Comparison of ENCODE assay signal across 26 mouse cellular contexts in genomic region chr6:99233411-99233810, GRCm38 (mm10).
A peak's percentile ranks its signal among the peaks of the same experiment; 100 is the strongest.
DNase-seq lines count a peak whose midpoint lies in the region; ATAC-seq and TF ChIP-seq lines count a peak whose summit lies in the region.
"Had no signal": no experiment of that assay in that cellular context is flagged by ENCODE, and none has a peak within 500 bp of the region (broad histone marks: within the 10 kb centered on the region; RNA-seq: fewer than 3 reads in every experiment).

No protein-coding gene starts in this region.

- no peaks in the 10 kb centered on the region for H3K9me3 ChIP-seq in hindbrain, postnatal 0 days (ENCODE audit: low read length)
- H3K9me3 ChIP-seq in hindbrain, embryonic 13.5 days = no peaks in the 10 kb centered on the region
- H3K9me3 ChIP-seq in midbrain, embryonic 13.5 days = no peaks in the 10 kb centered on the region
- no peaks in the 10 kb centered on the region for H3K9me3 ChIP-seq in midbrain, embryonic 10.5 days (replicated peaks)
- H3K9me3 ChIP-seq: embryonic facial prominence, embryonic 13.5 days; forebrain, embryonic 15.5 days; hindbrain, embryonic 10.5 days; intestine, embryonic 15.5 days had no signal

- H3K9ac ChIP-seq in hindbrain, postnatal 0 days (replicated peaks; ENCODE audit: low read length) = no peak overlapping the region
- no peak overlapping the region for H3K9ac ChIP-seq in hindbrain, embryonic 13.5 days
- H3K9ac ChIP-seq in midbrain, embryonic 13.5 days (replicated peaks) = no peak overlapping the region
- H3K9ac ChIP-seq: embryonic facial prominence, embryonic 13.5 days; forebrain, embryonic 15.5 days; hindbrain, embryonic 14.5 days; intestine, embryonic 15.5 days had no signal

- H3K36me3 ChIP-seq in hindbrain, postnatal 0 days (ENCODE audit: insufficient read depth, low read length) = no peaks in the 10 kb centered on the region
- H3K36me3 ChIP-seq in hindbrain, embryonic 13.5 days = no peaks in the 10 kb centered on the region
- H3K36me3 ChIP-seq in midbrain, embryonic 13.5 days = no peaks in the 10 kb centered on the region
- H3K36me3 ChIP-seq in midbrain, embryonic 10.5 days = no peaks in the 10 kb centered on the region
- H3K36me3 ChIP-seq: embryonic facial prominence, embryonic 13.5 days; forebrain, embryonic 15.5 days; hindbrain, embryonic 10.5 days; intestine, embryonic 15.5 days had no signal

- ATAC-seq in hindbrain, postnatal 0 days = no peak
- ATAC-seq in hindbrain, embryonic 13.5 days (ENCODE audit: low FRiP score) = no peak
- no peak for ATAC-seq in midbrain, embryonic 13.5 days
- ATAC-seq: CD4-positive, CD25-positive, alpha-beta regulatory T cell, adult 4 months; forebrain, embryonic 15.5 days; intestine, embryonic 15.5 days had no signal

- no peaks in the 10 kb centered on the region for H3K4me1 ChIP-seq in hindbrain, postnatal 0 days (ENCODE audit: insufficient read depth, low read length)
- H3K4me1 ChIP-seq in hindbrain, embryonic 13.5 days (replicated peaks) = peaks cover 10% of the 10 kb centered on the region
- H3K4me1 ChIP-seq in midbrain, embryonic 13.5 days (replicated peaks) = peaks cover 14% of the 10 kb centered on the region
- no peaks in the 10 kb centered on the region for H3K4me1 ChIP-seq in midbrain, embryonic 10.5 days

- no peak for TF ChIP-seq POLR2A in brain, embryonic 14.5 days (IDR thresholded peaks at IDR 0.05; ENCODE audit: borderline replicate concordance, extremely low read depth, insufficient read depth, insufficient read length, poor library complexity, severe bottlenecking)

- peak; percentile 37 for DNase-seq in hindbrain, postnatal 0 days (ENCODE audit: low spot score)
- DNase-seq in midbrain, embryonic 10.5 days (ENCODE audit: low spot score) = no peak
- peak; percentile 67 for DNase-seq in brain, embryonic 14.5 days (ENCODE audit: low read depth)
- peak; percentile 16 for DNase-seq in brain, embryonic 18.5 days (ENCODE audit: low read depth, low spot score)
- no peak for DNase-seq in right cerebral cortex, postnatal 25 days
- DNase-seq in adrenal gland, postnatal 10 days = no peak
- DNase-seq: adrenal gland, adult 2 months; adrenal gland, postnatal 25 days; cerebellum, adult 11 months; cerebellum, adult 2 months; cerebellum, adult 9-11 months; cerebellum, postnatal 25 days; gastrocnemius, adult 2 months; gastrocnemius, postnatal 14 days; heart, adult 11 months; heart, postnatal 36 days had no signal

- H3K4me3 ChIP-seq in hindbrain, postnatal 0 days (ENCODE audit: low read length) = no peak overlapping the region
- no peak overlapping the region for H3K4me3 ChIP-seq in hindbrain, embryonic 13.5 days
- no peak overlapping the region for H3K4me3 ChIP-seq in midbrain, embryonic 13.5 days (replicated peaks)
- no peak overlapping the region for H3K4me3 ChIP-seq in midbrain, embryonic 10.5 days
- H3K4me3 ChIP-seq: embryonic facial prominence, embryonic 13.5 days; erythroblast, embryonic 14.5 days; forebrain, embryonic 15.5 days; gastrocnemius, adult 2 months; hindbrain, embryonic 10.5 days; intestine, embryonic 15.5 days had no signal

- no peak overlapping the region for H3K4me2 ChIP-seq in hindbrain, postnatal 0 days (ENCODE audit: low read depth, low read length)
- H3K4me2 ChIP-seq in hindbrain, embryonic 13.5 days = no peak overlapping the region
- H3K4me2 ChIP-seq in midbrain, embryonic 13.5 days (replicated peaks) = no peak overlapping the region
- H3K4me2 ChIP-seq: embryonic facial prominence, embryonic 13.5 days; forebrain, embryonic 15.5 days; heart, embryonic 11.5 days; hindbrain, embryonic 14.5 days; intestine, embryonic 15.5 days had no signal

- TF ChIP-seq CTCF in hindbrain, postnatal 0 days (IDR thresholded peaks at IDR 0.05; ENCODE audit: low read depth) = no peak
- no peak for TF ChIP-seq CTCF in brain, embryonic 14.5 days (IDR thresholded peaks at IDR 0.05; ENCODE audit: borderline replicate concordance, extremely low read depth, insufficient read depth, insufficient read length)

- no peaks in the 10 kb centered on the region for H3K27me3 ChIP-seq in hindbrain, postnatal 0 days (ENCODE audit: insufficient read depth, low read length)
- no peaks in the 10 kb centered on the region for H3K27me3 ChIP-seq in hindbrain, embryonic 13.5 days
- no peaks in the 10 kb centered on the region for H3K27me3 ChIP-seq in midbrain, embryonic 13.5 days
- no peaks in the 10 kb centered on the region for H3K27me3 ChIP-seq in midbrain, embryonic 10.5 days (ENCODE audit: low read depth, poor library complexity, severe bottlenecking)
- H3K27me3 ChIP-seq: embryonic facial prominence, embryonic 13.5 days; forebrain, embryonic 15.5 days; intestine, embryonic 15.5 days had no signal

- WGBS in hindbrain, postnatal 0 days = 61% methylated on average over 10 of the region's 10 CpGs
- 68% methylated on average over 10 of the region's 10 CpGs for WGBS in hindbrain, embryonic 13.5 days
- WGBS in midbrain, embryonic 13.5 days = 58% methylated on average over 10 of the region's 10 CpGs
- WGBS in midbrain, embryonic 10.5 days = 92% methylated on average over 10 of the region's 10 CpGs

- no peak overlapping the region for H3K27ac ChIP-seq in hindbrain, postnatal 0 days
- no peak overlapping the region for H3K27ac ChIP-seq in hindbrain, embryonic 13.5 days
- H3K27ac ChIP-seq in midbrain, embryonic 13.5 days = peak overlapping the region; percentile 39; the same call in 1 of the 2 replicates
- no peak overlapping the region for H3K27ac ChIP-seq in midbrain, embryonic 10.5 days (replicated peaks)
- H3K27ac ChIP-seq: embryonic facial prominence, embryonic 13.5 days; forebrain, embryonic 15.5 days; gastrocnemius, adult 2 months; hindbrain, embryonic 10.5 days; hindbrain, embryonic 14.5 days; intestine, embryonic 15.5 days had no signal

Comparison
In these comparisons a context has a peak if more than half of its experiments do, and no peak if none do; other contexts are left out.
1. DNase-seq: peak in hindbrain, postnatal 0 days (single experiment), brain, embryonic 14.5 days (single experiment) and brain, embryonic 18.5 days (single experiment); none in midbrain, embryonic 10.5 days (single experiment), right cerebral cortex, postnatal 25 days (single experiment) and adrenal gland, postnatal 10 days (single experiment).